Mouse (Mus musculus) layer of hippocampus, adult 18-20 months (tissue): ENCODE measurements around the gene Ric3. TPM values are rescaled to one million over a fixed set of nuclear protein-coding genes. Genes with fewer than 3 reads are reported as not detected.
"Not testable (repeated sequence)": the region's sequence is repeated elsewhere in the genome, so short reads cannot be mapped to it uniquely, and the experiment has no call there.

Source experiments
- DNase-seq, 2 experiments: peaks; one replicate each; pipeline ENCODE4 v3.0.0; 2022; ENCODE audit warnings: low spot score in 2 of 2
- long read RNA-seq: library from polyadenylated mRNA; stranded (forward); transcript quantifications from one replicate; pipeline ENCODE4 v2.0.0, GENCODE M21; 2021
- total RNA-seq, 2 experiments: library from RNA; stranded (reverse); gene quantifications; 2 replicates each; pipeline ENCODE4 v1.2.3; 2021

The Ric3 gene
- 10 to 100 TPM; 67.2 to 72.2 TPM for total RNA-seq
- long read RNA-seq, full-length matches to known transcripts = 117 of 142 reads
- long read RNA-seq, partial matches to known transcripts = 16 of 142 reads
- long read RNA-seq, other reads (novel, unspliced or antisense) = 9 of 142 reads

DNA sequence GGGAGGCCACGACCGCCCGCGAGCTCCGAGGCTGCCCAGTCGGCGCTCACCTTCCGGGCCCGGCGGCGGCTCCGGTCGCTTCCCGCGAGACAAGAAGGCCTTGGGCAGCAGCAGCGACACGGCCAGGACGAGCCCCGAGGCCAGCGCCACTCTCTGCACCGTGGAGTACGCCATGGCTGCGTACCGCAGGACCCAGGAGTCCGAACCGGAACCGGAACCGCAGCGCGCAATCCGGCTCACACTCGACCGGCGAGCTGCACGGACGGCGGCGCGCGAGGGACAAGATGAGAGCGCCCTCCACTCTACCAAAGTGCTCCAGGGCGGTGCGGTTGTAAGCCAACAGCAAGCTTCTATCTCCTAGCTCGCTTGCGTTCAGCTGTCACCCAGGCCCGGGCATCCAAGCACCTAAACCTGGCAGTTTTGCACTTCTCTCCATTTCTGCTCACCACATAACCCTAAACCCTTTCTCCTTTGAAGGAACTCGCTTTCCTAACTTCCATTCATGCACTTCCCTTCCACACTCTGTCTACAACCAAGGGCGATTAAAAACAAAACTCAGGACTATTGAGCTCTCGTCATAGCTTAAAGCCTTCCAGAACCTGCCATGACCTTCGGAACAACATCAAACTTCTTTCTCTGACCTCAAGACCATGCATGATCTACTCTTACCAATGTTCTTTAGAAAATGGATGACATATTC is at the start of gene Ric3:
Gene Ric3 (minus strand): TSS at position 219 of the 700 bp plus-strand sequence.
- peak; percentile 89 to 94 for DNase-seq

DNA sequence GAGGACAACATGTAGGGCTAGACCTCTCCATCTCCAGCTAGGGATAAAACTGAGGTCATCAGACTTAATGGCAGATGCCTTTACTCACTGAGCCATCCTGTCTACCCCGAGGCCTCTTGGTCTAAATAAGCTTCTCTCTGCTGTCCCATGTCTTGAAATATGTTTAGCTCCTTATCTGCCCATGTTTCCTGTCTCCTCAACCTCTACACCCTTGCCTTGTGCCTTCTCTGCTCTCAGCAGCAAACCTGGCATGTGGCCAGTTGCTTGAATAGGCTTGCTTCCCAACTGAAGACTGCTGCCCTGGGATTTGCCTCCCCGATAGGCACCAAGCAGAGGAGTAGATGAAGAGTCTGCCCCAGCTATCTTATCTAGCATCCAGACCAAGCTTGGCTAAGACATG is 48.4 kb upstream of the Ric3 start:
- no peak for DNase-seq

DNA sequence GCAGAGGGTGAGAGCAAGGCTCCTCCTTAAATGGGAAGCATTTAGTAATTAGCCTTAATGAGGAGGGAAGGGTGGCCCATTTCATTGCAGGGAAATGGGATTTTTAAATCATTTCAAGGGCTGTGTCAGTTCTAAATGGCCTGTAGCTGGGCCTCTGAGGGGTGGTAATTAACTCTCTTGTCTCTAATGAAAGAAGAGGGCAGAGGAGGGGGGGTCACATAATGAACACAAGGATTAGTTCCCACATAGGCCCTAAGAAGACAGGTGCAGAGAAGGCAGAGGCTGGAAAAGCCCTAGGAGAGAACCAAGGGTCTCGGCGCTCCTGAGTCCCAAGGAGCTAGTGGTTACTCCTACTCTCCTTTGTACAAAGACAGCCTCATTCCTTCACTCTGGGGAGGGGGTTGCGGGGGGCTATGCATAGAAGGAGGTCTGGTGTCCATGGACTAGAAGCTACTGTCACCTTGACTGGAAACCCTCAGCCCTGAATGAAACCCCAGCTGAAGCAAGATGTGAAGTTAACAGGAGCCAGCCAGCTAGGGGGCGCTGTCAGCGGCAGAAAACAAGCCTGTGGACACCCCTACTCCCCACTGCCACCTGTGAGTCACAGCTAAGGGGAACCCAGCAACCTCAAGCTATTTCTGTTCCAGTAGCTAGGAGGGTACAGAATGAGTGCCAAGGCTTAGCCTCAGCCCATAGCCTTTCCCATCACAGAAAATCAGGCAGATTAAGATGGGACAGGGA is 47.0 kb upstream of the Ric3 start:
- DNase-seq = no peak

DNA sequence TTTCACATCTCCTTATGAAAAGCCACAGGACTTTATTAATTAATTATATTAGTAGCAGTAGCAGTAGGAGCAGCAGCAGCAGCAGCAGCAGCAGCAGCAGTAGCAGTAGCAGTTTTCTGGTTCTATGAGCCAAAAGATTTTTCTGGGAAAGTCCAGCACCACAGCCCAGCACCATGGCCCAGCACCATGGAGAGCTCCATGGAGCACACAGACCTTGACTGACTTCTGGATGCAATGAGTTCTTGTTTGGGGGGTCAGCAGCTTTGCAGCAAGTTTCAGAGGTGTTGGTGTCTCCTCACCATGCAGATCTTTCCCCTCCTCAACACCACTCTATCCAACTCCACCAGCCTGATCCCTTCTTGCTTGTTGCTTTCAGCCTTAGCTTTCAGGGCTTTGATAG is 46.3 kb upstream of the Ric3 start:
- no peak for DNase-seq

DNA sequence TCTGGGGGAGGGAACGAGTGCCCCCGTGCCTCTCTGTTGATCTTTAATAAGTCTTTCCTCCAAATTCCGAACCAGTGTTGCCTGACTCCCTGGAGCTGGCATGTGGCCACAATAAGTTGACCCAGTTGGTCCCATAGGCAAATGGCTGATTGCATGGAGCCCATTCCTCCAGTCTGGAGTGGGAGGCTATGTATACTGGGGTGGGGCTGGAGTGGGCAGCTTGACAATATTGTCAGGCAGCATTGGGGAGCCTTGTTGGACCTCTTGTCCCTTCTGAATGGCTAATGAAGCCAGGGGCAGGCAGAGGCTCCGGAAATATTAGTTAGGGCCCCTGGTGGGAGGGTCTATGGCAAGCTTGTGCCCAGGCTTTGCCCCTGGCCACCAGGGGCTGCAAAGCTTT is 32.8 kb upstream of the Ric3 start:
- no peak for DNase-seq

DNA sequence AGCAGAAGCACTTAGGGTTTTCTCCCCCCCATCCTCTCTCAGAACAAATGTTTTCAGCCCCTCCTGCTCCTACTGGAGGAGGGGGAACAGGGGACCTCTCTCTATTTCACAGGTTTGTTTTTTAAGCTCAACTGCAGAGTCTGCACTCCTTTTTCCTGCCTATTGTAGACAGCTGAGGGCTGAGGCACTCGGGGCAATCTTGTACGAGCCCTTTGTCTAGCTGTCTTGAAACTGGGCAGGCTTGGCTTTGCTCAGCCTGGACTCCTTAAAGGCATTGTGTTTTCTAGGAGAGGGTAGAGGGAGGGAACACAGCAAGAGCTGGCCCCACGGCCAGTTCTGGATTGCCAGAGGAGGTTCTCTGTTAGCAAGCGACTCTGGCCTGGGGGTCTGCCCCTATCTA is 32.4 kb upstream of the Ric3 start:
- DNase-seq = not testable (repeated sequence)

DNA sequence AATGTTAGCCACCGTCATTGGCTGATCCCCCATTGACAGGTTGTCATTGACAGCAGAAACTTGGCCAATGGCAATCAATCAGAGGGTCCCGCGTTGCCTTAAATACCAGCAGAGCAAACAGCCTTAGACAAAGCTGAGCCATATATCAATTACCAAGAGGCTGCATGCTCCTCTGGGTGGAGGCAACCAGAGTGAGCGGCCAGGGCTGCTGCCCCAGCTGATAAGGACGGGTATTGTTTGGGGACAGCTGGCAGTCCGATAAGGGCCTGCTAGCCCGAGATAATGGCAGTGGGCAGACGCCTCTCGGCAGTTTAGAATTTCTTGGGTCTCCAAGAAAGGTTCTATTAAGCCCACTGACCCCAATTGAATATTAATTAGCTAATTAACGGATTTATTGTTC is 31.8 kb upstream of the Ric3 start:
- DNase-seq = no peak

DNA sequence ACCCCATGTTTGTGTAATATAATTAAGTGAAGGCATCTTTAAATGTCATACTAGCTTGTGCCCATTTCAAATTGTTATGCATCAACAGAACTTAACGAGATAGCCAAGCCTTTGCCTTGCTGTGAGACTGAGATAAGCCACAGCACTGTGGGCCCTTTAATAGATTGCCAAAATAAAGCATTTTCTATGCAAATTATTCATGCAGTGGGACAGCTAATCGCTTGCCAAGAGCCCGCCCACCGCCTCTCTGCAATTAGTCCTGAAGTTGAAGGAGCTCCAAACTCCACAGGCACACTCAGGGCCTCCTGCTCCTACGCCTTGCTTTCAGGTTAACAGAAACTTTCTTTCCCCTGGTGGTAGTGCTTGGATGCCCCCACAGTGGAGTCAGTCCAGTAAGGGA is 27.9 kb upstream of the Ric3 start:
- peak; percentile 76 to 91 for DNase-seq

DNA sequence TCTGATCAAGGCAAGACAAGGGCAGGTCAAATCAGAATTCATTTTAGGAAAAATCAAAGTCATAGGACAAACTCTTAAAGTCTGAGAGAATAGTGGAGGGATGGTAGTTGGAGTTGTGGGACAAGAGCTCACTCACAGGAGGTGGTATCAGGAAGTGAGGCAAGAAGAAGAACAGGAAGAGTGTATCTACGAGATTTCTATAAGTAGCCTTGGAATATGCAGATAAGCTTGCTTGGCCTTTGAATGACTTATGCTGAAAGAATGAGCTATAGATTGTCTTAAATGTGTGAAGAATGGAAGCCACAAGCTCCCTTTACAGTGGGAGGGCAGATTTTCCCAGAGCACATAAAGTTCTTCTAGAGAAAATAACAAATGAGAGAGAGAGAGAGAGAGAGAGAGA is 21.8 kb upstream of the Ric3 start:
- no peak for DNase-seq

DNA sequence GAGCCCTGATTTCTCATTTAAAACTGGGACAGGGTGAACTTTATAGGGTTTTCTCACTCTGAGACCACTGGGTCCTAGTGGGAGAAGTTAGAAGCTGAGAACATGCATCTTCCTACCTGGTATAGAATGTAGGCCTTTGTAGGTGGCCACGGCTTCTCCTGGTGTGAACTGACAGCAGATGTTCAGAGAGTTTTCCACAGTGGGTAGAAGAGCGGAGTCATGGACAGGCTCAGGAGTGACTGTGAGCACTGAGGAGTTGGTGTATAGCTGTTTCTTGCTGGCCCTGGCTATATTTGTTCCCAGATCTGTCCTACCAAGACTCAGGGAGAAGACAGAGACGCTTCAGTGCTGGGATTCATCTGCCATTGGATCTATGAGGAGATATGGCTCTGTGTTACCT is 18.0 kb upstream of the Ric3 start:
- no peak for DNase-seq

DNA sequence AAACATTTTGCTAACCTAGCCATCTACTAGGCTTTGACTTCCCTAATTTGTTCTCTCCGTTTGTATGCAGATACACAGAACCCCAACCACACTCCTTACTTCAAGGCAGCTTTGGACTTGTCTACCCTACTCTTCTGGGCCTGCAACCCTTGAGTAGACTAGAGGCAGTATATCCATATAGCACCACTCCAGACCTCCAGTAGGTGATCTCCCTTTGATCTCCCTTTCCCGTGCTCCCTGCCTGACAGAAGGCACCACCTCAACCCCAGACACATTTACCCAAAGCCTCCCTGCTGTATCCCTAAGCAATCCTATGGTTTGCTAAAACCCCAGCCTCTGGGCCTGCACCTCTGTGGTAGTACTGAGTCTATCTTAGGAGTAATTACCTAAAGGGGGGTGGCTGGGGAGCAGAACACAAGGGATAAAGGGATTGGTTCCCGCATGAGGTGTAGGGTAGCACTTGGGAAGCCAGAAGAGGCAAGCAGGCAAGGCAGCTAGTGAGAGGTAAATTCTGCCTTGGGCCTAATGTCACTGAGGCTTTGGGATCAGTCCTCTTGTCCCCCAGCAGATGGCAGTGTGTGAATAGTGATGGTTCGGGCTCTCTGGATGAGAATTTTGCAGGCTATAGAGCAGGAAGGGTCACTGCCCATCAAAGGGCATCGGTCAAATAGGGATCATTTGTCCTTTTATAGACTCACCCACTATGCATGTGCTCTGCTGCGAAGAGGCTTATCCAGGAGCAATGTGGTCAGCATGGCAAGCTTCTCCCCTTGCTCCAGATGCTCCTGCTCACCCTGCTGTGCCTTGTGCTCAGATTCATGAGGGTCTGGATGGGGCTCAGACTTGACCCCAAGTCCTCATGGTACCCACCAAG is 15.3 kb upstream of the Ric3 start:
- DNase-seq = peak; percentile 16 to 61

DNA sequence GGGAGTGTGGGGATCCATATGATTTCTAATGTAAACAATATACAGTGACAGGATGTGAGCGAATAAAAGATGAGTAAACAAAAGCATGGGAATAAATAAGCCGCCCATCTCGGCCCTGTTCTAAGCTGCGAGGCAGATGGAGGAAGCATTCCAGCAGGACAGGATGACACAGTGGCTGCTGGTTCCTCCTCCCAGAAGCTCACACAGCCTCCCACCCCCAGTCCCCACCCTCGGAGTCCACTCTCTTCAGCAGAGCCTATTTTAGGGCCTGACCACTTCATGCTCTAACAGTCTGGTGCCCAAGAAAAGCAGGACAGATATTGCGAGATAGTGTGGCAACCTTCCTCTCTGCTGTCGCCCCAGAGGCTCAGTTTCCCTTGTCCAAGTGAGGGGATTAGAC is 14.1 kb upstream of the Ric3 start:
- no peak for DNase-seq

DNA sequence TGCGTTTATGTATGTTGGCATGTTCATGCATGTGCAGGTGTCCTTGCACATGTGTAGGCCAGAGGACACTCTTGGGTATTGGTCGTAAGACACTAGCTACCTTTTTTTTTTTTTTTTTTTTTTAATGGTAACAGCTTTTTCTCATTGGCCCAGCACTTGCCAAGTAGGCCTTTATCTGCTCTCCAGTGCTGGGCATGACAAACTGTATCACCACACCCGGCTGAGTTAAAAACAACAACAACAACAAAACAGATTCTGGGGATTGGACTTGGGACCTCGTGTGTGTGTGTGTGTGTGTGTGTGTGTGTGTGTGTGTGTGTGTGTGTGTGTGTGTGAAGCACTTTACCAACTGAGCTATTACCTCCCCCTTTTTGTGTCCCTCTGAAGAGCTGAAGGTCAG is 13.5 kb upstream of the Ric3 start:
- DNase-seq = no peak

DNA sequence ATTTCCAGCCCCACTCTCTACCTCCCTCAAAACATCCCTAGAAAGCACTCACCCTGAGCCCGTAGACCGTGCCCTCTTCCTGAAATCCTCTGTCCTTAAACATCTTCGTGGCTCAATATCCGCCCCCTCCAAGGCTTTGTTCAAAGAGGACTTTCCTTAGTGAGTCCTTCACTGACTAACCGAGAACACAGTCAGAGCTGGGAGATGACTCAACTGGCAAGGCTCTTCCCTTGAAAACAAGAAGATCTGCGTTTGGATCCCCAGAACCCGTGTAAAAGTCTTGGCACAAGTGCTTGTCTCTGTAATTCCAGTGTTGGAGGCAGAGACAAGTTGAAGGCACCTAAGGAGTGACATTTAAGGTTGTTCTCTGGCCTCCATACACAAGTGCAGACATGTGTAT is 11.2 kb upstream of the Ric3 start:
- no peak for DNase-seq

DNA sequence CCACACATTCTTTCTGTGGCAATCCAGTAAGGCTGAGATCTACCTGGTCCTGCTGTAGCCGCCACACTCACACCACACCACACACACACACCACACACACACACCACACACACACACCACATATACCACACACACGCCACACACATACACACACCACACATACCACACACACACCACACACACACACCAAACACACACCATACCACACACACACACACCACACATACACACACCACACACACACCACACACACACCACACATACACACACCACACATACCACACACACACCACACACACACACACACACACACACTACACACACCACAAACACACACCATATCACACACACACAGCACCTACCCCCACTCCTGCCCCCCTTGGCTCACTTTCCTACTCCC is 8.2 kb upstream of the Ric3 start:
- DNase-seq = not testable (repeated sequence)

DNA sequence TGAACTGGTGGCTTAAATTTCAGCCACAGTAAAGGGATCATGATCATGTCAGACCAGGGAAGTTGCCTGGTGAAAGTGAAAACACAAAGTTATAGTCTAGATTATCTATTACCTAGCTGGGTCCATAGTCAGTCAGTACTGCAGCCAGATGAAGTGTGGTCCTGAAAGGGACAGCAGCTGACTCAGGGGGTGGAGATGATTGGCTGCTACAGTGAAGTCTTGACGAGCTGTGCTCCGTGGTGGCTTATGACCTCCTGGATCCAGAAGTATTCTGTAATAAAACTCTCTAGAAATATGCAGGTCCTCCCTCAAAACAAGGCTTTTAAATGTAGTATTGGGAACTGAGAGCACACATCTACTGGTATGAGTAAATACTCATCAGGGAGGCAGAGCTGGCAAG is 3.8 kb upstream of the Ric3 start:
- DNase-seq = no peak

DNA sequence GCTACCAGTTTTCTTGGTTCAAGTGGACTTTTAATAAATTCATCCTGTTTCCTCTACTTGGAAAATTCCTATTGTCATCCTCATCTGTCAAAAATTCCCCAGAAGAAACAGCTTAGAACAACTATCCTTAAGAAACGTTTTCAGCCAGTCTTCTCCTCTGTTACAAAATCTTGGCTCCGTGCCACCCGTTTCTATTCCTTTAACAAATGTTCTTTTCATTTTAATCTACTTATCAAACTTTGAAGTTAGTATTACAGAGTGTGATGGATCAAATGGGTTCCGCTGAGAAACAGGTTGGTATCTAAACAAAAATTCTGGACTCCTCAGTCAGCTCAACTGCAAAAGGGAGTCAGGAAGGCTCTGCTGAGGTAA is 668 bp upstream of the Ric3 start:
- peak in 1 of 2 experiments; percentile 34 for DNase-seq

DNA sequence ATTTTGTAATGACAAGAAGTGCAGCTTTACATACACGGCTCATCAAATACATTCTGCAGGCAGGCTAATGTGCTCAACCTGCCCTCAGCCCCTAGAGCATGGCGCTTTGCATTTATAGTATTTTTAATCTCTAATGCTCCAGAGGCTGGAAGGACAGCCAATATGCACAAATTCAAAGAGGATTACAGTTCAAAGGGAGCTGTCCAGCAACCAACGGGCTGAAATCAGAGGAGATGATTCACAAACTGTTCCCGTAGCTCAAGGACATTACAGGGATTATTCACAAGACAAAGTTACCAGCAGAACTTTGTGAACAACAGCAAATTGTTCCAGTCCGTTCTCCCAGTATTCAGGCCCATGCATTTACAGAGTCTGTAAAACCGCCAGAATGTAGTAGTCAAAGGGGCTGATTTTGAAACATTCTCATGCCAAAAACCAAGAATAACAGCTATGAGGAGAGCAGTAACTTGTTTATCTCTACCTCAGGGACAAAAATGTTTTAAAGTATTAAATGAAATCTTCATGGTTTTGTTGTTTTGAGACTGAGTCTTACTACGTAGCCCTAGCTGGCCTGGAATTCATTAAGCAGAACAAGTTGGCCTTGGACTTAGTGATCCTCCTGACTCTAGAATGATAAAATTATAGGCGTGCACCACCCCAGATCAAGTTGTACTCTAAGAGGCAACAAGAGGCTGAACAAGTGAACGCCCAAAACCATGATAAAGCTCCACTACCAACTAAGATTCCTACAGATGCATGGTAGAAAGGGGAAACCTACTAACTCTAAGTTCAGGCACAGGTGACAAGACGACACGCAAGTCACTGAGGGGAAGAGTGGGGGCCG is 640 bp downstream of the Ric3 start:
- DNase-seq = no peak

DNA sequence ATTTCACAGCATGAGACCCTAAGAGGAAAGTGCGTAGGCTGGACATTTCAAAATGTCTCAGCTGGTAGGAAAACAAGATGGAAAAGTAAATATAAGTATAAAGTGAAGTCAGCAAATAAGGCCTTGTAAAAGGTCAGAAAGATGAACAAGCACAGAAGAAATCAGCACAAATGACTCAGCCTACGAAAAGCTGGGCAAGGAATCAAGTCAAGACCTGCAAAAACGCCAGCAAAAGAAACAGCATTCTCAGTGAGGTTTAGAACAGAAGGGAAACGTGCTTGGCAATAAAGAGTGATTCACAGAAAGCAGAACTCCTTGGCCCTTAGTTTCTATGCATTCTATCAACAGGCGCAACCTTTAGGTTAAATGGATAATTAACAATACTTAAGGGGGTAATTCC is 10.8 kb downstream of the Ric3 start:
- DNase-seq = no peak

DNA sequence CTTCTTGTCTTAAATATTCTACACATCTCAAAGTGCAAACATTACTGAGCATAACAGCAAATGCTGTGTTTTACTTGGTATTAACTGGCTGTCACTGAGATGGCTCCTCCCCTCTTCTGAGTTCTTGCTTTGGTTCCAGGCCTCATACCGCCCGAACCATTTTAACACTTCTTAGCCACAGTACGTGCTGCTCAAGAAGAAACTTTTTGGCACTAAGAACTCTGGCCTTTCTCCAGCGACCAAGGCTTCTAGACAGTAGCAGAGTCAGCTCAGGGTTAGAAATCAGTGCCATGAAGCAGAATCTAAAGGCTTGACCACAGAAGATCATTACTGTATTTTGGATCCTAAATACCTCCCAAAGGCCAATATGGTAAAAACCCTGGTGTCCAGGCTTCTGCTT is 13.5 kb downstream of the Ric3 start:
- DNase-seq = no peak

DNA sequence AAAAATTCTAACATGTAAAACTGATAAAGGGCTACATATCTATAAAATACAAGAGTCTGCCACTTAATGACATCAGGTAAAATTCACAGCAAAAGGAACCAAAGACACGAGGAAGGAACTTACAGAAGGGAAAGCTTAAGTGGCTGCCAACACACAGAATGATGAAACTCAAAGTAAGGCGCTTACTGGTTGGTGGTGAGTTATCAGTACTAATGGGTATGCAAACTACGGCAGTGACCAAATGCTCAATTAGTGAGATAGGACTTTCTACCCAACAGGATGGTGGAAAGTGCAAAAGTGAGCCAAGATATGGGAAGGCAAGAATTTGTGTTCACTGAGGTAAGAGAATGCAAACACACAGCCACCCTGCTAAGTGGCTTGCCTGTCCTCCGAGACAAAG is 23.6 kb downstream of the Ric3 start:
- DNase-seq = no peak
